In genomic region chr10:17723871-17724741, GRCm38 (mm10) we compare ENCODE assay signal across 8 mouse cellular contexts. TPM values are rescaled to one million over a fixed set of nuclear protein-coding genes. Genes with fewer than 3 reads are reported as not detected.
DNase-seq lines count a peak whose midpoint lies in the region; ATAC-seq and TF ChIP-seq lines count a peak whose summit lies in the region.

No protein-coding gene starts in this region.

- WGBS in hindbrain, postnatal 0 days: 1% methylated on average over 65 of the region's 65 CpGs

- peak overlapping the region; percentile 93 for H3K9ac ChIP-seq in hindbrain, postnatal 0 days (replicated peaks; ENCODE audit: low read length)

- no peaks in the 10 kb centered on the region for H3K27me3 ChIP-seq in hindbrain, postnatal 0 days (ENCODE audit: insufficient read depth, low read length)
- H3K27me3 ChIP-seq in megakaryocyte, embryonic 14.5 days (replicated peaks): no peaks in the 10 kb centered on the region

- H3K4me1 ChIP-seq in hindbrain, postnatal 0 days (ENCODE audit: insufficient read depth, low read length): no peaks in the 10 kb centered on the region
- peaks cover 55% of the 10 kb centered on the region for H3K4me1 ChIP-seq in megakaryocyte, embryonic 14.5 days

- peak; percentile 71 for DNase-seq in Muller cell, postnatal 12 days (ENCODE audit: inconsistent ontology term)
- peak; percentile 70 for DNase-seq in cerebellum, adult 9-11 months
- DNase-seq in gastrocnemius, adult 2 months: peak; percentile 88
- peak; percentile 72 for DNase-seq in hindbrain, postnatal 0 days (ENCODE audit: low spot score)
- DNase-seq in left cerebral cortex, postnatal 10 days (ENCODE audit: extremely low spot score in 1 of 2, low spot score in 2 of 2): peak; percentile 52 to 85
- DNase-seq in right cerebral cortex, postnatal 10 days (ENCODE audit: low spot score in 2 of 2): peak; percentile 78 to 84
- DNase-seq in urinary bladder, postnatal 14 days (ENCODE audit: low spot score): peak; percentile 72

- H3K27ac ChIP-seq in gastrocnemius, adult 2 months: peak overlapping the region; percentile 99
- H3K27ac ChIP-seq in hindbrain, postnatal 0 days: peak overlapping the region; percentile 99

- H3K36me3 ChIP-seq in hindbrain, postnatal 0 days (ENCODE audit: insufficient read depth, low read length): no peaks in the 10 kb centered on the region
- H3K36me3 ChIP-seq in megakaryocyte, embryonic 14.5 days (replicated peaks; ENCODE audit: low read length): peaks cover 29% of the 10 kb centered on the region

- no peaks in the 10 kb centered on the region for H3K9me3 ChIP-seq in hindbrain, postnatal 0 days (ENCODE audit: low read length)
- no peaks in the 10 kb centered on the region for H3K9me3 ChIP-seq in megakaryocyte, embryonic 14.5 days

- H3K4me3 ChIP-seq in gastrocnemius, adult 2 months: peak overlapping the region; percentile 93
- H3K4me3 ChIP-seq in hindbrain, postnatal 0 days (ENCODE audit: low read length): peak overlapping the region; percentile 98
- peak overlapping the region; percentile 93 for H3K4me3 ChIP-seq in megakaryocyte, embryonic 14.5 days (replicated peaks)

- peak; percentile 30 for ATAC-seq in hindbrain, postnatal 0 days

- peak overlapping the region; percentile 65 for H3K4me2 ChIP-seq in hindbrain, postnatal 0 days (ENCODE audit: low read depth, low read length)

- intact Hi-C loops in gastrocnemius, adult 2 months (cut with DNase I): loop anchor here (5.0 to 10.0 kb wide), 5 partner anchors 202 to 1149 kb away; no protein-coding TSS in a partner anchor
- intact Hi-C loops in left cerebral cortex, postnatal 10 days (cut with DNase I): loop anchor here (5.0 to 10.0 kb wide), 4 partner anchors 509 to 1089 kb away; no protein-coding TSS in a partner anchor

- TF ChIP-seq CTCF in gastrocnemius, adult 2 months (IDR thresholded peaks at IDR 0.05): peak; percentile 66
- TF ChIP-seq CTCF in hindbrain, postnatal 0 days (IDR thresholded peaks at IDR 0.05; ENCODE audit: low read depth): peak; percentile 55

RNA-seq across cellular contexts. Expression of gene Cited2, which starts 1.1 kb away (rescaled TPM):
- total RNA-seq in gastrocnemius, adult 2 months (2021): 100 to 1,000 TPM in 1 of 2 experiments, 10 to 100 TPM in 1; 28.6 to 114 TPM
- total RNA-seq in hindbrain, postnatal 0 days (2014; rRNA removed): 102 and 112 TPM in 2 replicates
- polyA plus RNA-seq in hindbrain, postnatal 0 days (2015; fragmentation: Nextera tagmentation; extraction: Ambion mirVana): 59.4 and 60.4 TPM in 2 replicates
- total RNA-seq in left cerebral cortex, postnatal 10 days (2021): 10 to 100 TPM; 30.4 to 36.4 TPM
- polyA plus RNA-seq in megakaryocyte, embryonic 14.5 days (2012; ENCODE audit: insufficient read depth, low replicate concordance): 476 and 713 TPM in 2 replicates

Comparison
In these comparisons a context has a peak if more than half of its experiments do, and no peak if none do; other contexts are left out.
1. Peak in every context shown above with its lines: DNase-seq, ATAC-seq, H3K4me3 ChIP-seq and H3K27ac ChIP-seq.